Mouse (Mus musculus): ENCODE measurements around the gene Tomm40. TPM values are rescaled to one million over a fixed set of nuclear protein-coding genes. Genes with fewer than 3 reads are reported as not detected.

Tomm40 gene
- 19.6 to 24.2 TPM (median 23.8 TPM) in 3 replicates for total RNA-seq (2017)

- peak; percentile 92 for ATAC-seq (replicated peaks; ENCODE audit: insufficient number of reproducible peaks, low FRiP score, low TSS enrichment, poor library complexity, severe bottlenecking)
These were observed at the start of gene Tomm40 for GRCm38 (mm10) chr7:19715239-19716054. Tomm40 (minus strand) TSS chr7:19715438.

GRCm38 (mm10) chr7:19764581-19764980 lies 49.3 kb upstream of the Tomm40 start:
- ATAC-seq (replicated peaks; ENCODE audit: insufficient number of reproducible peaks, low FRiP score, low TSS enrichment, poor library complexity, severe bottlenecking) = no peak

GRCm38 (mm10) chr7:19763829-19764477 lies 48.7 kb upstream of the Tomm40 start:
- peak; percentile 52 for ATAC-seq (replicated peaks; ENCODE audit: insufficient number of reproducible peaks, low FRiP score, low TSS enrichment, poor library complexity, severe bottlenecking)

- no peak for ATAC-seq (replicated peaks; ENCODE audit: insufficient number of reproducible peaks, low FRiP score, low TSS enrichment, poor library complexity, severe bottlenecking)
These were observed 47.0 kb upstream of the Tomm40 start for GRCm38 (mm10) chr7:19762283-19762682.

- no peak for ATAC-seq (replicated peaks; ENCODE audit: insufficient number of reproducible peaks, low FRiP score, low TSS enrichment, poor library complexity, severe bottlenecking)
These were observed 44.8 kb upstream of the Tomm40 start for GRCm38 (mm10) chr7:19760021-19760420.

GRCm38 (mm10) chr7:19758623-19759022 lies 43.4 kb upstream of the Tomm40 start:
- ATAC-seq (replicated peaks; ENCODE audit: insufficient number of reproducible peaks, low FRiP score, low TSS enrichment, poor library complexity, severe bottlenecking) = no peak

- no peak for ATAC-seq (replicated peaks; ENCODE audit: insufficient number of reproducible peaks, low FRiP score, low TSS enrichment, poor library complexity, severe bottlenecking)
These were observed 40.9 kb upstream of the Tomm40 start for GRCm38 (mm10) chr7:19755851-19756786.

- ATAC-seq (replicated peaks; ENCODE audit: insufficient number of reproducible peaks, low FRiP score, low TSS enrichment, poor library complexity, severe bottlenecking) = no peak
These were observed 39.8 kb upstream of the Tomm40 start for GRCm38 (mm10) chr7:19755008-19755407.

- ATAC-seq (replicated peaks; ENCODE audit: insufficient number of reproducible peaks, low FRiP score, low TSS enrichment, poor library complexity, severe bottlenecking) = no peak
These were observed 38.8 kb upstream of the Tomm40 start for GRCm38 (mm10) chr7:19754065-19754464.

- no peak for ATAC-seq (replicated peaks; ENCODE audit: insufficient number of reproducible peaks, low FRiP score, low TSS enrichment, poor library complexity, severe bottlenecking)
These were observed 38.3 kb upstream of the Tomm40 start for GRCm38 (mm10) chr7:19753587-19753986.

GRCm38 (mm10) chr7:19752652-19753051 lies 37.4 kb upstream of the Tomm40 start:
- ATAC-seq (replicated peaks; ENCODE audit: insufficient number of reproducible peaks, low FRiP score, low TSS enrichment, poor library complexity, severe bottlenecking) = no peak

- ATAC-seq (replicated peaks; ENCODE audit: insufficient number of reproducible peaks, low FRiP score, low TSS enrichment, poor library complexity, severe bottlenecking) = no peak
These were observed 35.8 kb upstream of the Tomm40 start for GRCm38 (mm10) chr7:19751070-19751383.

- peak; percentile 59 for ATAC-seq (replicated peaks; ENCODE audit: insufficient number of reproducible peaks, low FRiP score, low TSS enrichment, poor library complexity, severe bottlenecking)
These were observed 35.2 kb upstream of the Tomm40 start, which contains the start of gene Nectin2 for GRCm38 (mm10) chr7:19750217-19751069. Nectin2 (minus strand) TSS chr7:19750483.

- peak; percentile 79 for ATAC-seq (replicated peaks; ENCODE audit: insufficient number of reproducible peaks, low FRiP score, low TSS enrichment, poor library complexity, severe bottlenecking)
These were observed 34.4 kb upstream of the Tomm40 start for GRCm38 (mm10) chr7:19749389-19750216.

GRCm38 (mm10) chr7:19748219-19749195 lies 33.3 kb upstream of the Tomm40 start:
- no peak for ATAC-seq (replicated peaks; ENCODE audit: insufficient number of reproducible peaks, low FRiP score, low TSS enrichment, poor library complexity, severe bottlenecking)

GRCm38 (mm10) chr7:19747420-19748218 lies 32.4 kb upstream of the Tomm40 start:
- ATAC-seq (replicated peaks; ENCODE audit: insufficient number of reproducible peaks, low FRiP score, low TSS enrichment, poor library complexity, severe bottlenecking) = no peak

Measured in monocyte, adult 5-6 weeks (primary cell).